Mouse (Mus musculus): ENCODE measurements around the gene Fuk. TPM values are rescaled to one million over a fixed set of nuclear protein-coding genes. Genes with fewer than 3 reads are reported as not detected.
"Not testable (repeated sequence)": the region's sequence is repeated elsewhere in the genome, so short reads cannot be mapped to it uniquely, and the experiment has no call there.

Gene Fuk
- polyA plus RNA-seq, 1 experiment from 2014 or later, result 5.8 TPM

- no peaks in the 10 kb centered on the region for H3K27me3 ChIP-seq (ENCODE audit: control insufficient read depth, insufficient read depth, low read length)
- no peaks in the 10 kb centered on the region for H3K36me3 ChIP-seq (replicated peaks; ENCODE audit: control insufficient read depth, insufficient read depth)
- peak overlapping the region; percentile 83 for H3K9ac ChIP-seq
- no peak overlapping the region for H3K27ac ChIP-seq
- 33% methylated on average over 3 of the region's 3 CpGs for whole genome bisulfite sequencing
- ATAC-seq (ENCODE audit: low FRiP score) (no peak), DNase-seq (ENCODE audit: low spot score) (no peak)
- H3K4me3 ChIP-seq (replicated peaks; ENCODE audit: low read length), result peak overlapping the region; percentile 70
- H3K4me2 ChIP-seq (replicated peaks), result peak overlapping the region; percentile 81
- peaks cover 21% of the 10 kb centered on the region for H3K4me1 ChIP-seq (replicated peaks; ENCODE audit: control insufficient read depth, insufficient read depth, low read length)
- H3K9me3 ChIP-seq (ENCODE audit: control insufficient read depth, low read length), result no peaks in the 10 kb centered on the region
Observed at GRCm38 (mm10) chr8:110920773-110921277, 18.5 kb upstream of the Fuk start.

- Histone ChIP-seq H3K9me3 (ENCODE audit: control insufficient read depth, low read length) (no peaks in the 10 kb centered on the region), H3K4me2 (replicated peaks) (peak overlapping the region; percentile 81), H3K9ac (peak overlapping the region; percentile 83), H3K4me3 (replicated peaks; ENCODE audit: low read length) (peak overlapping the region; percentile 70), H3K27ac (peak overlapping the region; percentile 77), H3K27me3 (ENCODE audit: control insufficient read depth, insufficient read depth, low read length) (no peaks in the 10 kb centered on the region), H3K4me1 (replicated peaks; ENCODE audit: control insufficient read depth, insufficient read depth, low read length) (peaks cover 21% of the 10 kb centered on the region), H3K36me3 (replicated peaks; ENCODE audit: control insufficient read depth, insufficient read depth) (no peaks in the 10 kb centered on the region)
- peak; percentile 36 for DNase-seq (ENCODE audit: low spot score)
- peak; percentile 72 for ATAC-seq (ENCODE audit: low FRiP score)
- 1% methylated on average over 19 of the region's 37 CpGs for WGBS
Observed at GRCm38 (mm10) chr8:110920032-110920772, 17.9 kb upstream of the Fuk start.

GRCm38 (mm10) chr8:110919341-110920031 is 17.2 kb upstream of the Fuk start, which contains the start of gene St3gal2:
TSS of gene St3gal2 (plus strand) at chr8:110919922.
- ATAC-seq (ENCODE audit: low FRiP score) (peak; percentile 99), DNase-seq (ENCODE audit: low spot score) (peak; percentile 89)
- H3K4me1 ChIP-seq (replicated peaks; ENCODE audit: control insufficient read depth, insufficient read depth, low read length), result peaks cover 21% of the 10 kb centered on the region
- H3K4me2 ChIP-seq (replicated peaks), result peak within 1 kb of the TSS; percentile 81
- H3K27ac ChIP-seq, result peak within 1 kb of the TSS; percentile 77
- no peaks in the 10 kb centered on the region for H3K36me3 ChIP-seq (replicated peaks; ENCODE audit: control insufficient read depth, insufficient read depth)
- 2% methylated on average over 15 of the region's 36 CpGs for whole genome bisulfite sequencing
- H3K9me3 ChIP-seq (ENCODE audit: control insufficient read depth, low read length), result no peaks in the 10 kb centered on the region
- H3K4me3 ChIP-seq (replicated peaks; ENCODE audit: low read length), result peak within 1 kb of the TSS; percentile 70
- peak within 1 kb of the TSS; percentile 83 for H3K9ac ChIP-seq
- no peaks in the 10 kb centered on the region for H3K27me3 ChIP-seq (ENCODE audit: control insufficient read depth, insufficient read depth, low read length)

GRCm38 (mm10) chr8:110918460-110918859 is 16.2 kb upstream of the Fuk start:
- Histone ChIP-seq H3K4me3 (replicated peaks; ENCODE audit: low read length) (no peak overlapping the region), H3K27me3 (ENCODE audit: control insufficient read depth, insufficient read depth, low read length) (no peaks in the 10 kb centered on the region), H3K27ac (no peak overlapping the region), H3K9ac (no peak overlapping the region), H3K4me2 (replicated peaks) (no peak overlapping the region), H3K36me3 (replicated peaks; ENCODE audit: control insufficient read depth, insufficient read depth) (no peaks in the 10 kb centered on the region), H3K4me1 (replicated peaks; ENCODE audit: control insufficient read depth, insufficient read depth, low read length) (peaks cover 21% of the 10 kb centered on the region), H3K9me3 (ENCODE audit: control insufficient read depth, low read length) (no peaks in the 10 kb centered on the region)
- no peak for DNase-seq (ENCODE audit: low spot score)
- 56% methylated on average over 8 of the region's 8 CpGs for WGBS
- no peak for ATAC-seq (ENCODE audit: low FRiP score)

- ATAC-seq (ENCODE audit: low FRiP score) (no peak), DNase-seq (ENCODE audit: low spot score) (no peak)
- Histone ChIP-seq H3K4me2 (replicated peaks) (no peak overlapping the region), H3K9ac (no peak overlapping the region), H3K9me3 (ENCODE audit: control insufficient read depth, low read length) (no peaks in the 10 kb centered on the region), H3K4me1 (replicated peaks; ENCODE audit: control insufficient read depth, insufficient read depth, low read length) (peaks cover 21% of the 10 kb centered on the region), H3K27ac (no peak overlapping the region), H3K27me3 (ENCODE audit: control insufficient read depth, insufficient read depth, low read length) (no peaks in the 10 kb centered on the region), H3K4me3 (replicated peaks; ENCODE audit: low read length) (no peak overlapping the region), H3K36me3 (replicated peaks; ENCODE audit: control insufficient read depth, insufficient read depth) (no peaks in the 10 kb centered on the region)
- WGBS, result 80% methylated on average over 11 of the region's 11 CpGs
Observed at GRCm38 (mm10) chr8:110918027-110918426, 15.7 kb upstream of the Fuk start.

- H3K36me3 ChIP-seq (replicated peaks; ENCODE audit: control insufficient read depth, insufficient read depth), result no peaks in the 10 kb centered on the region
- no peak overlapping the region for H3K4me3 ChIP-seq (replicated peaks; ENCODE audit: low read length)
- H3K9me3 ChIP-seq (ENCODE audit: control insufficient read depth, low read length), result no peaks in the 10 kb centered on the region
- H3K9ac ChIP-seq, result no peak overlapping the region
- ATAC-seq (ENCODE audit: low FRiP score), result no peak
- WGBS, result 47% methylated on average over 2 of the region's 2 CpGs
- no peak overlapping the region for H3K4me2 ChIP-seq (replicated peaks)
- no peak overlapping the region for H3K27ac ChIP-seq
- no peaks in the 10 kb centered on the region for H3K27me3 ChIP-seq (ENCODE audit: control insufficient read depth, insufficient read depth, low read length)
- H3K4me1 ChIP-seq (replicated peaks; ENCODE audit: control insufficient read depth, insufficient read depth, low read length), result peaks cover 21% of the 10 kb centered on the region
- DNase-seq (ENCODE audit: low spot score), result no peak
Observed at GRCm38 (mm10) chr8:110917415-110917814, 15.1 kb upstream of the Fuk start.

GRCm38 (mm10) chr8:110911576-110912570 is 9.6 kb upstream of the Fuk start:
- no peak for DNase-seq (ENCODE audit: low spot score)
- H3K36me3 ChIP-seq (replicated peaks; ENCODE audit: control insufficient read depth, insufficient read depth), result no peaks in the 10 kb centered on the region
- 90% methylated on average over 15 of the region's 15 CpGs for WGBS
- no peaks in the 10 kb centered on the region for H3K4me1 ChIP-seq (replicated peaks; ENCODE audit: control insufficient read depth, insufficient read depth, low read length)
- no peaks in the 10 kb centered on the region for H3K9me3 ChIP-seq (ENCODE audit: control insufficient read depth, low read length)
- ATAC-seq (ENCODE audit: low FRiP score), result no peak
- H3K4me3 ChIP-seq (replicated peaks; ENCODE audit: low read length), result no peak overlapping the region
- no peak overlapping the region for H3K4me2 ChIP-seq (replicated peaks)
- H3K27me3 ChIP-seq (ENCODE audit: control insufficient read depth, insufficient read depth, low read length), result no peaks in the 10 kb centered on the region
- no peak overlapping the region for H3K9ac ChIP-seq
- H3K27ac ChIP-seq, result no peak overlapping the region

- H3K9ac ChIP-seq; H3K4me2 ChIP-seq (replicated peaks); H3K4me3 ChIP-seq (replicated peaks; ENCODE audit: low read length); H3K36me3 ChIP-seq (replicated peaks; ENCODE audit: control insufficient read depth, insufficient read depth); H3K4me1 ChIP-seq (replicated peaks; ENCODE audit: control insufficient read depth, insufficient read depth, low read length); H3K27ac ChIP-seq; DNase-seq (ENCODE audit: low spot score); H3K27me3 ChIP-seq (ENCODE audit: control insufficient read depth, insufficient read depth, low read length); H3K9me3 ChIP-seq (ENCODE audit: control insufficient read depth, low read length); ATAC-seq (ENCODE audit: low FRiP score): not testable (repeated sequence)
Observed at GRCm38 (mm10) chr8:110909850-110910249, 7.6 kb upstream of the Fuk start.

All from hindbrain, embryonic 14.5 days (tissue).